Mouse (Mus musculus) layer of hippocampus, adult 8-10 months (tissue): ENCODE results near the gene Rbp1. TPM values are rescaled to one million over a fixed set of nuclear protein-coding genes. Genes with fewer than 3 reads are reported as not detected.

Experiments used
- DNase-seq, 2 experiments: peaks; one replicate each; pipeline ENCODE4 v3.0.0; 2022; ENCODE audit warnings: low spot score in 2 of 2
- total RNA-seq, 4 experiments: library from RNA; stranded (reverse); gene quantifications; 2 replicates each; pipeline ENCODE4 v1.2.4; 2022

Rbp1 gene
- total RNA-seq: 1 to 10 TPM; 4.7 to 7.3 (median 5.7) TPM

DNA sequence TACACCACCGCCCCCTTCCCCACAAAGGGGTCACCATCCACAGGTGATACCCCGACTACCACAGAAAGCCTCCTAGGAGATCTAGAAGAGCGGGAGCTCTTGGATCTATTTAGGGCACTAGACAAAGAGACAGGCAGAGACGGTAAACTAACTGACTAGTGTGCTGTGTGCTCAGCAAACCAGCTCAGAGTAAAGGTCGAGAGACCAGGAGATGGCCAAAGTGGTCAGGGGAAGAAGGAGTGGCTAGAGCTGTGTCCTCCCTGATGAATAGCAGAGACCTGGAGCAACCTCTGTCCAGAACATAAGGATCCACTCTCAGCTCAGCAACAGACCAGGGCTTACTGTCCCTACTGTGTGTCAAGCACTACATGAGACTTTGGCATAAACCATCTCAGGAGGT is at the start of gene Rbp1:
Rbp1 (plus strand) TSS at position 306 of the 400 bp plus-strand sequence.
- no peak for DNase-seq

GRCm38 (mm10) chr9:98373358-98373757 is 49.4 kb upstream of the Rbp1 start:
- DNase-seq: no peak

GRCm38 (mm10) chr9:98374897-98375296 is 47.9 kb upstream of the Rbp1 start:
- DNase-seq: no peak

- no peak for DNase-seq
Observed at GRCm38 (mm10) chr9:98375329-98376170, 47.2 kb upstream of the Rbp1 start.

GRCm38 (mm10) chr9:98379736-98380135 is 43.0 kb upstream of the Rbp1 start:
- DNase-seq: no peak

GRCm38 (mm10) chr9:98380593-98380992 is 42.2 kb upstream of the Rbp1 start:
- no peak for DNase-seq

- no peak for DNase-seq
Observed at GRCm38 (mm10) chr9:98387741-98388632, 34.8 kb upstream of the Rbp1 start.

- DNase-seq: peak; percentile 21 to 43
Observed at GRCm38 (mm10) chr9:98388633-98388965, 34.2 kb upstream of the Rbp1 start.

DNA sequence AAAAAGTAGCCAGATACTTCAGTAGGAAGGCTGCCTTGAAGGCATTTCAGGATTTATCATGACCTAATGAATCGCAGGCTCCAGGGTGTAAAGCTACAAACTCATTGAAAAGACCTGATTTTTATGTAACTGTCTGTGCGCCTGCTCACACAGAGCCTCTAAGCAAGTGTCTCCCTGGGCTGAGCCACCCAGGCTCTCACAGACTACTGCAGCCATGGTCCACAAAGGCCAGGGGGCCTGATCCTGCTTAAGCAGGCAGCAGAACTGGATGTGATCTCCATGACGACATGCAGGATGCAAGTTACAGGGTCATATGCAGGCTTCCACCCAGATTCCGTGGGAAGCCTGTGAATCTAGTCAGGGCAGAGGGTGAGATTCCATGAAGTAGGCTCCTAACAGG is 29.3 kb upstream of the Rbp1 start:
- no peak for DNase-seq

GRCm38 (mm10) chr9:98397211-98397610 is 25.6 kb upstream of the Rbp1 start:
- DNase-seq: no peak

GRCm38 (mm10) chr9:98397866-98398265 is 24.9 kb upstream of the Rbp1 start:
- DNase-seq: no peak

DNA sequence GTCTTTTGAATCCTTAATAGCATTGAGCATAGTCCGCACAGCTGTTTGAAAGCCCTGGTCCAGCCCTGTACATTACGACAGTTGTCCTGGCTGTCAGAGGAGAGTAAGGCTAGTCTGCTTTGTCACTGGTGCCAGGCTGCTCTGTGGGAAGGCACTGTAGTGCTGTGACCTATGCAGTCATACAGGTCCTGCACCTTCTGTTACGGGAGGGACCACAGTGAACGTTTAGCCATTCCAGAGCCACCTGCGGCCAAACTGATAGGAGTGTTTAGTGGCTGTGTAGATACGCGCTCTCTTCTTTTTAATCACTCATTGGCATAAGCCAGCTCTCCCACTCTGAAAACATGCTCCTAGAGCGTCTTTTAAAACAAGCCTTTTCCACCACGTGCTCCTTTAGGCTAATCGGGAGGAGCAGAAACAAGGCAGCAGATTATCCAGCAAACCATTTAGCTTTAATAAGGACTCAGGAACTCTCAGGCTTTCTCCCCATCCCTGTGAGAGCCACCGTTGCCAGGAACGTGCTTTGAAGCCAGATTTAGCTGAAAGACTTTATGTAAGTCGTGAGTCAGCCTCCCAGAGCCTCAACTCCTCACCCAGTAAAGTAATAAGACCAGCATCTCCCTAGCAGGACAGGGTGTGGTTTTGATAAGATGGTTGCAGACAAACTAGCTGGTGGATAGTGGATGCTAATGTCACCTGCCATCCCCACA is 22.4 kb upstream of the Rbp1 start:
- DNase-seq: peak; percentile 42 to 59

DNA sequence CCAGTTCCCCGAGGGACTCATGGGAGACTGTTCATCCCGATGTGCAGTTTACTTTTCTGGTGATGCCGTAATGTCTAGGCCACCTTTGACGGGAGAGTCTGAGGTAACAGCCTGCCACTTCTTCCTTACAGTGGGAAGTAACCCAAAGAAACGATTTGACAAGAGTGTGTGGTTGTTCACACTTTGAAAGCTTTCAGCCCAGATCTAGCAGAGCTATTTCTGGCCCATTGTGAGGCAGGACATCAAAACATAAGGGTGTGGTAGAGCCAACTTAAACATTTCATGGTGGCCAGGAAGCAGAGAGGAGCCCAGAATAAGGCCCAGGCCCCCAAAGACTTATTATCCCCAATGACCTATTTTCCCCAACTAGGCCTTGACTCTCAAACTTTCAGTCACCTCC is 21.1 kb upstream of the Rbp1 start:
- DNase-seq: no peak

DNA sequence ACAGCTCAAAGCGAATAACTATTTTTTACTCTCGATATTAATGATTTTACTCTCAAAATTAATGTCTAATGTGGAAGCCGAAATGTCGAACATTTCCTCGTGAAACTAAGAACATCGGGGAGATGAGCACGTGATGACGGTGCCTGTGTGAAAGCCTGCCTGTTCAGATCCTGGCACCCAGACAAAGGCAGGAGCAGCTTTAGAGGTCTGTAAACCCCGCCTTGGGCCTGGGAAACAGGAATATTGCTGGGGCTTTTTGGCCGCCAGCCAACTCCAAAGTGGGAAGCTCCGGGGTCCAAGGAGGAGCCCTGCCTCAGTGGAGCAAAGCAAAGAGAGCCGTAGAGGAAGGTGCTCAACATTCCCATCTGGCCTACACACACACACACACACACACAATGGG is 15.0 kb upstream of the Rbp1 start:
- no peak for DNase-seq

DNA sequence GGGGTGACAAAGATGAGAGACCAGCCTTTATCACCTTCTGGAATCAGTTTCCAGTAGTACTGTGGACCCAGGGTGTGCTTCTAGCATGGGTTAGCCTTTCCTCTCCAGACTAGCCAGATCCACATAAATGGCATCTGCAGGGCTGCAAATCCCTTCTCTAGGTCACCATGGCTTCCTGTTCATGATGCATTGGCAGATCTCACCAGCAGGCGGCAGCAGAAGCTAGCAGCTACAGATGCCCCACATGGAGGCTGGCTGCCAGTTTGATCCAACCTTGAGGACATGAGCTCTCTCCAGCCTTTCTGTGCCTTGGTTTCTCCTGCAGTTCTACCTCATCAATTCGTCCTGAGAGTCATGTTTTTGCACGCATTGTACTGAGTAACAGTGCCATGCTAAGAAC is 13.6 kb upstream of the Rbp1 start:
- peak; percentile 50 to 81 for DNase-seq

- DNase-seq: no peak
Observed at GRCm38 (mm10) chr9:98415427-98415826, 7.3 kb upstream of the Rbp1 start.

DNA sequence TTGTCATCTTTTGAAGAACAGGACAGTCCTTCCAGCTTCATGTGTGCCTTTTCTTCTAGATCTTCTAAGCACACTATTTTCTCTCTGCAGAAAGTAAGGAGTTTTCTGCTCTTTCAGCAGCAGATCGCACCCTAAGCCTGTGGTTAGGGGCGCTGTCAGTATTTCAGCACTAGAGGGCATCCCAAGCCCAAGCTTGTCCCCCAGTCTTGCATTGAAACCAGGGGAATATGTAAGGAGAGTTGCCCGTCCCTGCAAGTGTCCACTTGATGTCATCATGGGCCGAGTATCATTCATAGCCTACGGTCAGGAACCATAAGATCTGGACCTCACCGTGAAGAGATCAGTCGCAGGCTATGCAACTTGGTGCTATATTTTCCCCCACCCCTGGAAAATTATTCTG is 4.8 kb upstream of the Rbp1 start:
- no peak for DNase-seq

GRCm38 (mm10) chr9:98418346-98418745 is 4.4 kb upstream of the Rbp1 start:
- DNase-seq: no peak

DNA sequence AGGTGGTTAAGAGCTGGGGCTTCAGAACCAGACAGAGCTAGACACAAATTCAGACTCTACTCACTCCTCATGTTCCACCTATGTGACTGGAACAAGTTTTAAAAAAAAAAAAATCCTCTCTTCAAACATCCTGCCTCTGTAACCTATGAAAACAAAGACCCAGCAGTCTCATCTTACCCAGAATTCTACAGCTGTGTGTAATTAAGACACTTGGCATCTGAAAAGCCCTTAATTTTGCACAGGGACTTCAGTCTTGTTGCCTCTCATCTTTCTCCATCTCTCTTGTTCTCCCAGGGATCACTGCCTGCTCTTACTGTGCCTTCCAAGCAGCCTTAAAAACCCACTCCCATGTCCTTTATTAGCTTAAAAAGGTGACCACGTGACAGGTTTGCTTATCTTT is 2.1 kb upstream of the Rbp1 start:
- no peak for DNase-seq

- no peak for DNase-seq
Observed at GRCm38 (mm10) chr9:98421903-98422302, 858 bp upstream of the Rbp1 start.

- DNase-seq: no peak
Observed at GRCm38 (mm10) chr9:98423691-98424090, 930 bp downstream of the Rbp1 start.

DNA sequence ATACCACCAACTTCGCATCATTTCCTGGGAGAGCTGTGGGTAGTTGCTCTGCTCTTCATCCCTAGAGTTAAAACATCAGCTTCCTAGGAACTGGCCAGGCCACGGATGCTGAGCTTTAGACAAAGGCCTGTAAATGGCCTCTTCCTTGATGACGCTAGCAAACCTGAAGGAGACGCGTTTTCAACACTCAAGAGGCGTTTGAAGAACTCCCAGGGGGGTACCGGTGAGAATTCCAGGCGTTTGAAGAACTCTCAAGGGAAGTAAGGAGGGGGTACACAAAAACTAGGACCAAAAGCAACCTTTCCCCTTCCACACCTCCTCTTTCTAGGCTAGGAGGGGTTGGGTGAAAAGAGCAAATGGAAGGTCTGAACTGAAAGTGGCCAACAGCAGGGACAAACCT is 1.5 kb downstream of the Rbp1 start:
- no peak for DNase-seq
